Mouse (Mus musculus): Measurements from ENCODE around the gene Rhof. TPM values are rescaled to one million over a fixed set of nuclear protein-coding genes. Genes with fewer than 3 reads are reported as not detected.
A peak's percentile ranks its signal among the peaks of the same experiment; 100 is the strongest.

The Rhof gene
- polyA plus RNA-seq, 1 experiment from 2014 or later, result 3.2 TPM

DNA sequence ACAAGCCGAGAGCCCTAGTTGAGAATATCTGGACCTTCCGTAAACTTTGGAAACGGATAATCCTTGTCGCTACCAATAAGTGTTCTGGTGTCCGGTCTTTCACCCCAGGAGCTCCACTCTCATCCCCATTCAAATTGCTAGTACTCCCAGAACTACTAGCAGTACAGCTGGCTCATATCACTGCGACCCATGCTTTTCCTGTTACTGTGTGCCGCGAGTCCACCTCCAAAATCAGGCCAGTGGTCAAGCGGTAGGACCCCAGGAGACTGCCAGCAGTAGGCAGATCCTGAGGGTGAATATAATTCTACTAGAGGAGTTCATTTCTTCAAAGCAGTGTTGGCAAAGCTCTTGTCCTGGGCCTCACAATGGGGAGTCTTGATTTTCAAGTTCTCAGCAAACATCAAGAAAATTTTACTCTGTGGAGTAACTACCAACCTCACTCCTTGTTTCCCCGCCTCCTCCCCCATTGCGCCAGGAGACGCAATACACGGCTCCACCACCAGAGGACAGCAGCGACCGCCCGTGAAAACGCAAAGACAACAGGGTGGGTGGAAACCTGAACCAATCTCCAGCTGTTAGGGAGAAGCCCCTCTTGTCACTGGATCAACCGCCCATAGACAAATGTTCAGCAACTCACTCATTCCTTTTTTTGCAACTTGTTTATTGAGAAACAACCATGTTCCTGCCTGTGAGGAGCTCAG is 741 bp upstream of the Rhof start:
- no peak for ATAC-seq (ENCODE audit: low FRiP score, low TSS enrichment)
- H3K27ac ChIP-seq (ENCODE audit: low read depth, low read length), result peak overlapping the region; percentile 100; the same call in 1 of the 2 replicates
- H3K4me2 ChIP-seq (replicated peaks; ENCODE audit: low read depth, low read length), result peak overlapping the region; percentile 77
- H3K36me3 ChIP-seq (ENCODE audit: control insufficient read depth, insufficient read depth, low read length), result peaks cover 13% of the 10 kb centered on the region; the same call in 1 of the 2 replicates
- no peaks in the 10 kb centered on the region for H3K27me3 ChIP-seq (ENCODE audit: control insufficient read depth, insufficient read depth, low read length)
- no peak overlapping the region for H3K9ac ChIP-seq (ENCODE audit: low read depth, low read length)
- H3K9me3 ChIP-seq (ENCODE audit: control insufficient read depth, low read length), result no peaks in the 10 kb centered on the region
- WGBS, result 22% methylated on average over 18 of the region's 18 CpGs
- H3K4me1 ChIP-seq (ENCODE audit: control insufficient read depth, insufficient read depth, low read length), result peaks cover 63% of the 10 kb centered on the region
- no peak overlapping the region for H3K4me3 ChIP-seq (ENCODE audit: low read length)

DNA sequence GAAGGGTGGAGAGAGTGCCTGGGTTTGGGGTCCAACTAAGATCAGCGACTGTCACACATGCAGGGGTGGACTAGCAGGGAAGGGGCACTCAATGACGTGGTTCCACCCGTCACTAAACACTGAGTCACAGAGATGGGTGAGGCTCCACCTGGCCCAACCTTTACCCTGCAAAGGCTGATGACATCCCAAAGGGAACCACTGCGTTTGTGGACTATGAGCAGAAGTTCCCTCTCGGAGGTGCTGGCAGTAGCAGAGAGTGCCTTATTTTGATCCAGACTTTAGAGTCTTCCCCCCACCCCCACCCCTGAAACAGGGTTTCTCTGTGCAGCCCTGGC is 1.7 kb downstream of the Rhof start:
- no peak overlapping the region for H3K27ac ChIP-seq (ENCODE audit: low read depth, low read length)
- H3K4me1 ChIP-seq (ENCODE audit: control insufficient read depth, insufficient read depth, low read length), result peaks cover 39% of the 10 kb centered on the region
- H3K9ac ChIP-seq (ENCODE audit: low read depth, low read length), result no peak overlapping the region
- WGBS, result 88% methylated on average over 5 of the region's 5 CpGs
- no peaks in the 10 kb centered on the region for H3K9me3 ChIP-seq (ENCODE audit: control insufficient read depth, low read length)
- no peak overlapping the region for H3K4me3 ChIP-seq (ENCODE audit: low read length)
- H3K27me3 ChIP-seq (ENCODE audit: control insufficient read depth, insufficient read depth, low read length), result no peaks in the 10 kb centered on the region
- ATAC-seq (ENCODE audit: low FRiP score, low TSS enrichment), result no peak
- H3K4me2 ChIP-seq (replicated peaks; ENCODE audit: low read depth, low read length), result no peak overlapping the region
- H3K36me3 ChIP-seq (ENCODE audit: control insufficient read depth, insufficient read depth, low read length), result peaks cover 10% of the 10 kb centered on the region; the same call in 1 of the 2 replicates

GRCm38 (mm10) chr5:123130030-123130813 is 2.3 kb downstream of the Rhof start:
- 87% methylated on average over 9 of the region's 9 CpGs for WGBS
- Histone ChIP-seq H3K4me3 (ENCODE audit: low read length) (no peak overlapping the region), H3K27ac (ENCODE audit: low read depth, low read length) (no peak overlapping the region), H3K27me3 (ENCODE audit: control insufficient read depth, insufficient read depth, low read length) (no peaks in the 10 kb centered on the region), H3K4me1 (ENCODE audit: control insufficient read depth, insufficient read depth, low read length) (peaks cover 34% of the 10 kb centered on the region), H3K4me2 (replicated peaks; ENCODE audit: low read depth, low read length) (no peak overlapping the region), H3K9ac (ENCODE audit: low read depth, low read length) (no peak overlapping the region), H3K9me3 (ENCODE audit: control insufficient read depth, low read length) (no peaks in the 10 kb centered on the region), H3K36me3 (ENCODE audit: control insufficient read depth, insufficient read depth, low read length) (peaks cover 8% of the 10 kb centered on the region; the same call in 1 of the 2 replicates)
- no peak for ATAC-seq (ENCODE audit: low FRiP score, low TSS enrichment)

DNA sequence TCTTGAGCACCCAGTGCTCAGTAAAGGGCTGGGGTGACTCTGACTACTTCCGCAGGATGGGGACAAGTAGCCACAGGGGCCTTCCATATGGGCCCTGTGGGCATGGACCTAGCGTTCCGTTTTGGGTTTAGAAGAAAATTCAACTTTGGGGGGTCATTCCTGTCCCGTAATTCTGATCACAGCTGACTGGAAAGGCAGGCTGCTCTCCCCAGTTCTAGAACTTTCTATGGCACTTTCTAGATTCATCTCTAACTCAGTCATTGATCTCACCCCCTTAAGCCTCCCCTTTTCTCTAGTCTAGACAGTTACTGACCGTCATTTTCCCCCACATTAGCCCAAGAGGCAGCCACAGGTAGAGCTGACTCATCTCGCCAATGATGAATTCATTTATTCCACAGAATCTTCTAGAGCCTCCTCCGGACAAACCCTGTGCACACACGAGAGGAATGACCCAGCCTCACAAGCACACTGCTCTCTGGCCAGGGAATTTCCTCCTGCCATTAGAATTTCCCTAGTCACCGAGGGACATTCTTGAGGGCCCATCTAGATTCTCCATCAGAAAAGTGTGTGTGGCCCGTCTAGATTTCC is 3.2 kb downstream of the Rhof start:
- ATAC-seq (ENCODE audit: low FRiP score, low TSS enrichment), result no peak
- Histone ChIP-seq H3K27me3 (ENCODE audit: control insufficient read depth, insufficient read depth, low read length) (no peaks in the 10 kb centered on the region), H3K4me1 (ENCODE audit: control insufficient read depth, insufficient read depth, low read length) (peaks cover 24% of the 10 kb centered on the region), H3K36me3 (ENCODE audit: control insufficient read depth, insufficient read depth, low read length) (peaks cover 2% of the 10 kb centered on the region; the same call in 1 of the 2 replicates), H3K4me2 (replicated peaks; ENCODE audit: low read depth, low read length) (no peak overlapping the region), H3K4me3 (ENCODE audit: low read length) (no peak overlapping the region), H3K9ac (ENCODE audit: low read depth, low read length) (no peak overlapping the region), H3K27ac (ENCODE audit: low read depth, low read length) (no peak overlapping the region), H3K9me3 (ENCODE audit: control insufficient read depth, low read length) (no peaks in the 10 kb centered on the region)
- 87% methylated on average over 10 of the region's 10 CpGs for WGBS

DNA sequence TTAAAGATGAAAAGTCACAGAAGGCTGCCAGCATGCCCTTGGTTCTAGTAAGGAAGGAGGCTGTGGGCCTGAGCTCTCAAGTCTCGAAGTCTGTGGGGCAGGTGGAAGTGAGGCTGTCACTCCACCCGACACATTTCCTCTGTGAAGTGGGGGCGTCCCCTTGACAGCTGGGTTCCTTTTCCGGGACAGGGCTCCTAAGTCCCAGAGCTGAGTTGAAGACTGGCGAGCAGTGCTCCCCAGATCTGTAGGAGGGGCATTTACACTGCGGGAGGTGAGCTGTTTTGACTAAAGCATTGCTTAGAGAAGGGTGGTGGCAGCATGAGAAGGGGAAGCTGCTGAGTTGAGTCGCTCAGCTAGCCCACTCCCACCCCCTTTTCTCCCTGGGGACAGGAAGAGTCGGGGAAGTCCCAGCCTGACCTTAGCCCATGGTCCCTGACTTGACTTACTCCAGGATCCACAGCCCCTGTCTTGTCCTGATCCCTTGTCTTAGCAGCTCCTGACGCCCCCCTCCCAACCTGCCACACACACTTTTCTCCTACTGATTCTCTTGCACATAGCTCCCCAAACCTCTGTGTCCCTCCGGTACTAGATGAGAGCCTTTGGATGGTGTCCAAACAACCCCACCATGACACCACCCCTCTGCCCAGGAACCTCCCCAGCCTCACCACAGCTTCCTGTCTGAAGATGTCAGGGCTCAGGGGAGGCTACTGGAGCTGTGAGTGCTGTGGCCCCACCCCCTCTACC is 3.9 kb downstream of the Rhof start:
- Histone ChIP-seq H3K9ac (ENCODE audit: low read depth, low read length) (no peak overlapping the region), H3K4me3 (ENCODE audit: low read length) (no peak overlapping the region), H3K36me3 (ENCODE audit: control insufficient read depth, insufficient read depth, low read length) (no peaks in the 10 kb centered on the region), H3K4me2 (replicated peaks; ENCODE audit: low read depth, low read length) (no peak overlapping the region), H3K27me3 (ENCODE audit: control insufficient read depth, insufficient read depth, low read length) (no peaks in the 10 kb centered on the region), H3K9me3 (ENCODE audit: control insufficient read depth, low read length) (no peaks in the 10 kb centered on the region), H3K4me1 (ENCODE audit: control insufficient read depth, insufficient read depth, low read length) (peaks cover 21% of the 10 kb centered on the region), H3K27ac (ENCODE audit: low read depth, low read length) (no peak overlapping the region)
- no peak for ATAC-seq (ENCODE audit: low FRiP score, low TSS enrichment)
- WGBS, result 56% methylated on average over 10 of the region's 10 CpGs

GRCm38 (mm10) chr5:123127031-123127430 is 5.5 kb downstream of the Rhof start:
- no peak overlapping the region for H3K9ac ChIP-seq (ENCODE audit: low read depth, low read length)
- H3K4me3 ChIP-seq (ENCODE audit: low read length), result no peak overlapping the region
- no peak overlapping the region for H3K27ac ChIP-seq (ENCODE audit: low read depth, low read length)
- 0 out of 2 replicates have a peak, but pooled peaks cover 3% of the 10 kb centered on the region for H3K9me3 ChIP-seq (ENCODE audit: control insufficient read depth, low read length)
- WGBS, result 64% methylated on average over 6 of the region's 6 CpGs
- H3K4me2 ChIP-seq (replicated peaks; ENCODE audit: low read depth, low read length), result no peak overlapping the region
- ATAC-seq (ENCODE audit: low FRiP score, low TSS enrichment), result no peak
- no peaks in the 10 kb centered on the region for H3K36me3 ChIP-seq (ENCODE audit: control insufficient read depth, insufficient read depth, low read length)
- H3K4me1 ChIP-seq (ENCODE audit: control insufficient read depth, insufficient read depth, low read length), result peaks cover 13% of the 10 kb centered on the region
- H3K27me3 ChIP-seq (ENCODE audit: control insufficient read depth, insufficient read depth, low read length), result no peaks in the 10 kb centered on the region

DNA sequence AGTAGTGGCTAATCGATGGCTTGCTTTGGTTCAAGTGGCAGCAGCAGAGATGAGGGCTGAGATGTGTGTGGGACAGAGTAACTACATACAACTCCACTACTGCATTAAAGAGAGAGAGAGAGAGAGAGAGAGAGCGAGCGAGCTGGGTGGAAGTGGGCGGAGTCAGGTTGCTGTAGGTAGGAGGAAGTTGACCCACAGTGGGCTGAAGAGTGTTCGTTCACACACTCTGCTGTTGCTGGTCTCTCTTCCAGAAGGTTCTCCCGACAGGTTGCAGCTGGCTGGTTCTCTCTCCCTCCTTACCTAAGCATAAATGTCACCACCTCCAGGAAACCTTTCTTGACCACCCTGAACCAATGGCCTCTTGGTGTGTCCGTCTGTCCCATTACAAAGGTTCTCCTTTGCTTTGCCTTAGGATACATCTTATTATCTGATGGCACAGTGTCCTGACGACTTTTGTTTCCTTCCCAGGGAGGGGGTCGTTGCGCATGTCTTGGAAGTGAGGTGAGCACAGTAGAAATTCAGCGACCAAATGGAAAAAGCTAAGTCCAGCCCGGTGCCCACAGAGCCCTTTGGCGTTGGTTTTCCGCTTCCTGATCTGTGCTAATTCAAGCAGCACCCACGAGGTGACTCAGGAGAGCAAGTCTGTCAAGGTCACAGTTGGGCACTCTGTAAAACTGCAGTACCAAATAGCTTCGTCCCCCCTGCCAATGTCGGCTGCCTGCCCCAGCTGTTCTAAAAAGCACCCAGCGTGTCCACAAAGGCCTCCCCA is 6.7 kb downstream of the Rhof start:
- 78% methylated on average over 18 of the region's 18 CpGs for WGBS
- ATAC-seq (ENCODE audit: low FRiP score, low TSS enrichment), result 0 out of 2 replicates have a peak, but pooled peaks have one; percentile 13

DNA sequence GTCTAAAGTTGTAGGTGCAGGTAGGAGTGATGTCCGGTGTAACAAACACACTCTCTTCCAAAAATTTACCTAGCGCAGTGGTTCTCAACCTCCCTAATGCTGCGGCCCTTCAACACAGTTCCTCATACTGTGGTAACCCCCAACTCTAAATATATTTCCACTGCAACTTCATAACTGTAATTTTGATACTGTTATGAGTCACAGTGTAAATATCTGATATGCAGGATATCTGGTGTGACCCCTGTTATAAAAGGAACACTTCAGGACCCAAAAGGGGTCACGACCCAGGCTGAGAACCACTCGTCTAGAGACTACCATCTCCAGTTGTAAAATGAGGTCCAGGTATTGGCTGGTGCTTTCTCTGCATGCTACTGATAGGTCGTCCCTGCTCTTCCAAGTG is 7.4 kb downstream of the Rhof start:
- 78% methylated on average over 6 of the region's 6 CpGs for WGBS
- Histone ChIP-seq H3K27me3 (ENCODE audit: control insufficient read depth, insufficient read depth, low read length) (no peaks in the 10 kb centered on the region), H3K4me2 (replicated peaks; ENCODE audit: low read depth, low read length) (no peak overlapping the region), H3K9me3 (ENCODE audit: control insufficient read depth, low read length) (0 out of 2 replicates have a peak, but pooled peaks cover 3% of the 10 kb centered on the region), H3K4me1 (ENCODE audit: control insufficient read depth, insufficient read depth, low read length) (peaks cover 7% of the 10 kb centered on the region; the same call in 1 of the 2 replicates), H3K27ac (ENCODE audit: low read depth, low read length) (no peak overlapping the region), H3K36me3 (ENCODE audit: control insufficient read depth, insufficient read depth, low read length) (no peaks in the 10 kb centered on the region), H3K9ac (ENCODE audit: low read depth, low read length) (no peak overlapping the region), H3K4me3 (ENCODE audit: low read length) (no peak overlapping the region)
- ATAC-seq (ENCODE audit: low FRiP score, low TSS enrichment), result no peak

More for the DNA sequence above, 6.7 kb downstream of the Rhof start:
- Histone ChIP-seq H3K27me3 (ENCODE audit: control insufficient read depth, insufficient read depth, low read length) (no peaks in the 10 kb centered on the region), H3K36me3 (ENCODE audit: control insufficient read depth, insufficient read depth, low read length) (no peaks in the 10 kb centered on the region), H3K4me2 (replicated peaks; ENCODE audit: low read depth, low read length) (no peak overlapping the region), H3K4me3 (ENCODE audit: low read length) (no peak overlapping the region), H3K9ac (ENCODE audit: low read depth, low read length) (no peak overlapping the region), H3K27ac (ENCODE audit: low read depth, low read length) (no peak overlapping the region), H3K4me1 (ENCODE audit: control insufficient read depth, insufficient read depth, low read length) (peaks cover 7% of the 10 kb centered on the region; the same call in 1 of the 2 replicates), H3K9me3 (ENCODE audit: control insufficient read depth, low read length) (0 out of 2 replicates have a peak, but pooled peaks cover 3% of the 10 kb centered on the region)

Data from kidney, embryonic 14.5 days (tissue).